Mouse (Mus musculus) left cerebral cortex, postnatal 25 days (tissue): Measurements from ENCODE around the gene Cenpq. TPM values are rescaled to one million over a fixed set of nuclear protein-coding genes. Genes with fewer than 3 reads are reported as not detected.

Experiments used
- DNase-seq, 2 experiments: peaks; one replicate each; pipeline ENCODE4 v3.0.0; 2022; ENCODE audit warnings: low spot score in 2 of 2, mixed read lengths in 1 of 2
- intact Hi-C: fragments of 180-260 bp; cut with DNase I; formaldehyde crosslinking; loops from one replicate; pipeline ENCODE4 v1.15.1; 2025
- total RNA-seq, 2 experiments: library from RNA; stranded (reverse); gene quantifications; 2 replicates each; pipeline ENCODE4 v1.2.3; 2021

Gene Cenpq
- 1 to 10 TPM; 5.2 to 5.6 TPM for total RNA-seq

DNA sequence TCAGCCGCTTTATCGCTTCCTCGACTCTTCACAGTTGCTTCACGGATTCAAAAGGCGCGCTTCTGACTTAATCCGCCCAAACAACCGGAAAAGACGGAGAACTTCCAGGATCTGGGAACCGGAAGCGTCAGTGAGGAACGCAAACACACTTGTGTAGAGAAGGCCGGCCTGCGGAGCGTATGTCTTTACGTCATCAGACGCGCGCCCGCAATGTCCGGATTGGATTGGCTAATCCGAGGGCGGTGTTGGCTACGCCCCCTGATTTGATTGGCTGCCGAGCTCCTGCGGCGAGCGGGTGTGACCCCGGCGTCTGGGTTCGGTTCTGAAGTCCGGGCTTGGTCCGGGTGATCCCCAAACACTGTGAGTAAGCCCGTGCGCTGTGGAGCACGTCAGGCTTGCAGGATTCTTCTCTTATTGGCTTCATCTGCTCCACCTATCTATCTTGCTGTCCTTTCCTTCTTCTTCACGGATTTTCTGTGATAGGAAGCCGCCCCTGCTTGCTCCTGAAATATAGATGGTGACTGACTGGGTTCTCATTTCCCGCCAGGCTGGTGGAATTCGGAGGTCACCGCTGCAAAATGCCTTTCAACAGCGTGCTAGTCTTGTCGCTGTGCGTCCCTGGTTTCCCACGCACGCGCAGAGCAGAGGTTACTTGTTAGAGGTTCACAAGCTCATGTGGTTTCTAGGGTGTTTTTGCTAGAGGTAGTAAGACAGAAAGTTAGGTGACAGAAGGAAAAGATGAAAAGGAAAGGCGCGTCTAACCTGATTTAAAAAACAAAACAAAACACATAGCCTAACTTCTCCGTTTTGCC is at the start of gene Cenpq, which contains the start of gene Mut:
Gene Cenpq (minus strand): TSS at position 628 of the 812 bp plus-strand sequence.
Gene Mut (plus strand): TSS at position 266 of the 812 bp plus-strand sequence.
- peak; percentile 100 for DNase-seq
- intact Hi-C loops: no loop called here

DNA sequence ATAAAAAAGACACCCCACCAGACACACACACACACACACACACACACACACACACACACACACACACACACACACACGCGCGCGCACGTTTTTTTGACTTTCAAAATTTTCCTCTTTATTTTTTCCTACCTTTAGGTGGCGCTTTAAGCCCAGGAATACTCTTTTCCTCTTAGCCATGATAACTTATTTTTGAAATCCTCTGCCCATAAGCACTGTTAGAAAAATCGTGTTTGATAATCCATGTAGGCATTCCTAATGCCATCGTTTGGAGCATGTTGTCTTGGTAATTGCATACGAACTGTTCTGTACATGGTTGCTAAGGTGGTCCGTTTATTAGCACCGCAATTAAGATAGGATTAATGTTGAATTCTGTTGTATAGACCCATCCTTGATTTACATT is 43.1 kb upstream of the Cenpq start:
- intact Hi-C loops: loop anchor here (10.0 kb wide), 2 partner anchors 1327 to 1627 kb away; no protein-coding TSS in a partner anchor
- peak; percentile 10 to 22 for DNase-seq

DNA sequence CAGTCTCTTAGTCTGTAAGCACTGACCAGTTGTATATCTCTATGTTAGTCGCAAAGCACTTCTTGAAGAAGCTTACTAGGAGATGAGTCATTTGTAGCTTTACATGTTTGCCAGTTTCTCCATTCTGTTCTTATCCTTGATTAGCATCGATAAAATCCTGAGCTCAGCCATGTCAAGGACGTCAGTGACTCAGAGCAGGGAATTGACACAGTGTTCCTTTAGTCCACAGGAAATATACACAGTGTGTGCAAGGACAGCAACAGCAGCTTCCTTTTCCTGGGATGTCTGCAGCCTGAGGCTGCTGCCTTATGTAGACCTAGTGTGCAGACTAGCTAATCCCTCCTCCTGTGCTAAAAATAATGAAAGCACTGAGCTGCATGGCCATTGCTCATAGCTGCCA is 13.7 kb upstream of the Cenpq start:
- intact Hi-C loops: no loop called here

DNA sequence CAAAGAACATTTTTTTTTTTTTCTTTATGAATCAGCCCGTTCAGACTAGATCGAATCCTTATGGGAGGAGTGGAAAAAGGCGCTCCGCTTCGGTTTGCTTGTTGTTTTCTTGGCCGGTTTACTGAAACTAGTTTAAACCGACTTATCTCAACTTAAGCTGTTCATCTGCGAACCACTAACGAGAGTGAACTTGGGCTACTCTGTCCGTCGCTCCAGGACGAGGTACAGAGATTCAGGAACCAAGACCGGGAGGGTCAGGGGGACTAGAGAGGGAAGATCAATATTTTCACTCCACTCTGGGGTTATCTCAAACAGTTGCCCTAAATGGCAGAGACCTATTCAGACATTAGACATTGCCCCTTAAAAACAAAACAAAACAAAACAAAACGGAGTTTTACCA is 862 bp downstream of the Cenpq start:
- intact Hi-C loops: no loop called here
- DNase-seq: no peak

More for the DNA sequence above, 13.7 kb upstream of the Cenpq start:
- no peak for DNase-seq

DNA sequence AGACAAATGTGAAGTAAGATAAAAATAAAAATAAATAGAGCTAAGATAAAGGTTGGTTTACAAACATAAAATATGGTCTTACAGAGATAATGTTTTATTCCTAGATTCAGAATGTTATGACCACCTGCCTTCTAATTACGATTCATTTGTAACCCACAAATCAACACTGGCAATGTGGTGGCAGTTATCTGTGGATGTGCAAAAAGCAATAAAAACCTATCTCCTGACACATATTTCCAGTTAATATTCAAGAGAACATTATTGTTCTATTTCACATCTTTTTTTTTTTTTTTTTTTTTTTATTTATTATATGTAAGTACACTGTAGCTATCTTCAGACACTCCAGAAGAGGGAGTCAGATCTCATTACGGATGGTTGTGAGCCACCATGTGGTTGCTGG is 19.3 kb downstream of the Cenpq start:
- intact Hi-C loops: no loop called here
- no peak for DNase-seq

DNA sequence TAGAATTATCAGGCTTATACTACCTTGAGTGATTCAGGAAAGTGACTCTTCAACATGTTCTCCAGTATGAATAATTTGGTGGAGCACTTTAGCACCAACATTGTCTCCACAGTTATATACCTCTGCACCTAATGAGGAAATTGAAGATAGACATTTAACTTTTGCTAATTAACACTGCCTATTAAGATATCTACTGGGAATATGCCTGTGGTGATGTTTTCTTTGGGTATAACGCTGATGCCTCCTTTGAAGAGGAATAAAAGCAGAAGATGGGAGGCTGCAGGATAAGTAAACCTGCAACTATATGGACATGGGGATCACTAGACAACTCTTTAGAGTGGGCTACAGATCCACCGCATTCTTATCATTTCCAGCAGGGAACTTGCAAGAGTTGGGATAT is 20.6 kb downstream of the Cenpq start, which contains the start of gene Glyatl3:
Gene Glyatl3 (minus strand): TSS at position 101 of the 400 bp plus-strand sequence.
- no peak for DNase-seq
- intact Hi-C loops: no loop called here

DNA sequence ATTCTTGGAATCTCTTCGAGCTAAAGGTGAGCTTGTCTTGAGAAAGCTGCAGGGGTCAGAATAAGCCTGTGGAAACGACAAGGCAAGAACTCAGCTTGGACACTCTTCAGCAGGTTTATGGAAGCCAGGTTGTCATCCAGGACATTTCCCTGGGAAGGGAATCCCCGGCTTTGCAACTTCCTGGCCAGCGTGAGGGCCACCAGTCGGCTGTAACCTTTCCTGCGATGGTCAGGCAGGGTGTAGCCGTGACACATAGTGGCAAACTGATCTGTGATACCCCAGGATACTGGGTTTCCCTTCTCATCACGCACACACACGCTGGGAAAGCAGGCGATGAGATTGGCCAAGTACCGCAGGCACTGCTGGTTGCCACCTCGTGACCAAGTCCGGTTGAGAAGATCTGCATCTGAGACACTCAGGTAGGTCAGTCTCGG is 30.1 kb downstream of the Cenpq start:
- intact Hi-C loops: no loop called here
- no peak for DNase-seq

DNA sequence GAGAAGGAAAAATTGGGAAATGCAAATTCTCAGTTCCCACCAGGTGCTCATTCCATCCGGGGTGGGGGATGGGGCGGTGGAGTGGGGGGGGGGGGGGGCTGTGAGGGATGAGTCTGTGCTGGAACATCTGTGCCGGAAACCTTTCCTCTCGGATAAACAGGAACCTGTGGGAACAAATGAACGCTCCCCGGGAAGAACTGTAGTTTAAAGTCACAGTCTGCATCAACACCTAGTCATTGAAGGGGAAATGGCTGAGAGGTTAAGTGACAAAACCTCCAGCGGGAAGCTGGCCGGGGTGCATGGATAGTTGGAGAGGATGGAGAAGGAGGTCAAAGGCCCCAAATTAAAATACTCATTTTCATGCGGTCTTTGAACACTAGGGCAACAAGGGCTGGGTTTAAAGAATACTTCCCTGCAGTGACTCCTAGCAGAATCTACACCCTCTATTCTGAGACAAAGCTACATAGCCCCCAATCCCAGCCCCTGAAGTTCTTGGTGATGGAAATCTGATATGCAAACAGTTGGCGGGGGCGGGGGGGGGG is 30.7 kb downstream of the Cenpq start:
- intact Hi-C loops: no loop called here
- no peak for DNase-seq

DNA sequence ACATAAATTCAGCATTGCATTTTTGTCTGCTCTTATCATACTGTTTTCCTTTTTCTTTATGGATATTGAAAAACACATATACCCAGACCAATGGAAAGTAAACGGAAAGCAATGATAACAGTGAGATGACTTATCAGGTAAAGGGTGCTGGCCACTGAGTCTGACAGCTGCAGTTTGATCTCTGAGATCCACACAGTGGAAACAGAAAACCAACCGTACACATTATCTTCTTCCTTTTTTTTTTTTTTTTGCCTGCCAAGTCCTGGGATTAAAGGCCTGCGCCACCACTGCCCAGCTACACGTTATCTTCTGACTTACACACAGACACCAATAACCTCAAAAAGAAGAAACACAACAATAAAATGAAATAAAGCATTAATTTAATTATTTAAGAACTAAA is 31.5 kb downstream of the Cenpq start:
- no peak for DNase-seq
- intact Hi-C loops: no loop called here

DNA sequence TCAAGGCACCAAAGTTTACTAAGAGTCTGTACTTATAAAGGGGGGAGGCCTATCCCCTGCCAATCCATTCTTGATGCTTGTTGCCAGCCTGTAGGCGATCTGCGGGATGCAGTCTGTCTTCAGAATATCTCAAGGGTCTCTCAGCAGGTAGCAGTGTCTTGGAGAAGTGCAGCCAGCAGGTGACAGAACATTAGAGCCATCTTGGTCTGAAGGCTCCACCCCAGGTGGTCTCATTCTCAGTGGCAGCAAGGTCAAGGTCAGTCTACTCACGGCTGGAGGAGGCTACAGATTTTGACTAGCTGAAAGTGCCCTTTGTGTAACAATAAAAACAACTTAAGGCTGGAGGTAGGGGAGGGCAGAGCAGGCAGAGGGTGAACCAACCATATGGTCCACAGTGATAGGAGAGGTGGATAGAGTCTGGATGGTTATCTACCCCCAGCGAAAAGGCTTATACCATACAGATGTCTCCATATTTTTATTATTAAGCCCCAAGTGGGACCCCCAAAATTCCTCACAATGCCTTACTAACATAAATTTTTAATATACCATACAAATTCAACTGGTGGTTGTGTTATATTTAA is 35.0 kb downstream of the Cenpq start:
- intact Hi-C loops: loop anchor here (5.0 kb wide), 1 partner anchor 743 kb away; no protein-coding TSS in a partner anchor
- no peak for DNase-seq

DNA sequence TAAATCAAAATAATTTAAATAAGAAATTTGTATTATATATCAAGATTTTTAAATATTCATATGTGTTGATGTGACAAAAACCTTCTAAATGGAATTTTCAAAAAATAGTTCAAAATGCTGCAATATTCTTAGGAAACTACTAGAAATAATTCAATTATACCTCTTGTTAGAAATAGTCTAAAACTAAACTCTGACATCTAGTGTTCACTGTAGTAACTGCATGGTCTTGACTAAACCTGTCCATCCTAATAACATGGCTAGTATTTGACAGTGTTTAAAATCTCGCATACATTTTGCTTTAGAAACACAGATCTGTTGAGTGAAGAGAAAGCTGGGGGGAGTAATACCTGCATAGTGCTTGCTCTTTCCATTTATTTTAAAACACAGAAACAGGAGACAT is 38.0 kb downstream of the Cenpq start:
- peak in 1 of 2 experiments; percentile 12 for DNase-seq
- intact Hi-C loops: loop anchor here (5.0 kb wide), 1 partner anchor 740 kb away; no protein-coding TSS in a partner anchor

DNA sequence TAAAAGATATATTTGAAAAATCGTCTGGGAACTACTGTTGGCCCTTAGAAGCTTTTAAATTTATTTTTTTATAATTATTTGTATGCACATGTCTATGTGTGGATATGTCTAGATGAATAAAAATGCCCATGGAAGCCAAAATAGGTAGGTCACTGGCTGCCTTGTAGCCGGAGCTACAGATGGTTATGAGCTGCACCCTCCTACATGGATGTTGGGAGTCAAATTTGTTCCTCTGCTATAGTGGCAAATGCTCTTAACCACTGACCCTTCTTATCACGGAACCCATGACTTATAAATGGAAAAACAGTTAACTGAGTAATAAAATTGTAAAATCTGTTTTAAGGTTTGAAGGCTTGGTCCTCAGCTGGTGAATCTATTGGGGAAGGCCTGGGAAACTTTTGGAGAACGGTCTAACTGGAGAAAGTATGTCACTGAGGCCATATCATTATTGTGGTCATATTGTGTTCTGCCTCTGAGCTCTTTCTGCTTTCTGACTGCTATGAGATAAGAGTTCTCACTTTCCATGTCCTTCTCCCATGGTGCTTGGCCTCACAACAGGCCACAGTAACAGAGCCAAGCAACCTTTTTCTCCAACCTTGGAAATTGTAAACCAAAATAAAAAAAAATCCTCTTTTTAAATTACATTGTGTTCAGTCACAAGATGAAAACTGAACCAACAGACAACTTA is 46.9 kb downstream of the Cenpq start:
- DNase-seq: no peak
- intact Hi-C loops: no loop called here

DNA sequence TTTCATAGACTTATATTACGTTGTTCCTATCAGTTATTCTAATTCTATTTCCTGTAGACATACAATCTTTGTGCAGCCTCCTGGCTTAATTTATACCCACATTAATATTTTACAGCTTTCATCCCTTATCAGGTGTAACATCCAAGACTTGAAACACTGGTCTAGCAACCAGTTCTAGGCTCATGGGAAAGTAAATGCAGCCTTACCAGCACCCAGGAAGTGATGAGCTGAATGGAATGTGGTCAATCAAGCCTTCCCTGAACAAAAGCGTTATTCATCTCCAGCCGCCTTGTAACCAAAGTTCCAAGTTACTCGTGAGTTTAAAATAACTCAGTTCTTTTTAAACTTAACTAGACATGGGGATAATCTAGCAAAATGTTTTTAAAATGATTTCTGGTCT is 49.7 kb downstream of the Cenpq start:
- intact Hi-C loops: no loop called here
- no peak for DNase-seq

DNA sequence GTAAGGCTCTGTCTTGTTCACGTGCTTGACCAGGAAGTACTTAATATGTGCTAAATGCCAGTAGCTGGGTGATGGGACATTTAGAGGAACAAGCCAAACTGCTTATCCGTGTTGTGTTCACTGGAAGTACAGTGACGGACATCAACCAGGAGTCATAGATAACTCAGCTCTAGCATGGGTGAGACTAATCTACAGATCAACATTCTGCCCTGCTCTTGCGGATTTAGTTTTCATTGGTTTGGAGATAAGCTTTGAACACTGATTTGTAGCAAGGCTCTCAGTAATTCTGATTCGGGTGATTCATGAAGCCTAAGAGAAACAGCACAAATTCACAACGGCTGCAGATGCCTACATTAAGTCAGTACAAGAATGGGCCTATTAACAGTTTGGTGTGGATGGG is 52.7 kb downstream of the Cenpq start:
- no peak for DNase-seq
- intact Hi-C loops: no loop called here

DNA sequence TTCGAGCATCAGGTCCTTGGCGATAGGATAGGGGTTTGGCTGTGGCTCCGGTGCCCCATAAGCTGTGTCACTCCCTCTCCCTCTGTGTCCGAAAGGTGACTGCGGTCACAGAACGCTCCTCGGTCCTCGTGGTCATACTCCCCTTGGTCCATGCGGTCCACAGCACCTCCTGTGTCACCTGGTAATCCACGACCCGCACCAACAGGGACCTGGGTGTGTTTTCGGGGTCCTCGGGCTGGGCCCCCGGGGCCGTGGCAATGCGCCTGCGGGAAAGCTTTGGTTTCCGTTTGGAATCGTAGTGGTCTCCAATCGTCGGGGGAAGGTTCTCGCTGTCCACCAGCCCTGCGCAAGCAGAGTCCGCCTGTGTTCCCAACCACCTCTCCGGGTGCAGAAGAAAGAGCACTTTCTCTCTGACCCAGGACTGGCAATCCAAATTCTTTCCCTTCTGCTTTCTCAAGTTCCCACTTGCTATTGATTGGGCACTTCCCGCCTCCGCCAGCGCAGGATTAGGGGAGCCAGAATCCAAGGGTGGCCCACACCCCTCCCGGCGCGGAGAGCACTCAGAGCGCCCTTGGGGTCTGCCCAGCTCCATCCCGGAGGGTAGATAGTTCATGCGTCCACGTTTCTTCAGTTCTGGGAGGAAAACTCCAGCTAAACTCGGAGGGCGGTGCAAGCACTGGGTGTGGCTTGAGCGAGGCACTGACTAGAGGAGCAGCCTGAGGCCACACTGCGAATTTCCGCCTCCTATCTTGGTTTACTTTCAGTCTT is 54.7 kb downstream of the Cenpq start, which contains the start of gene 9130008F23Rik:
Gene 9130008F23Rik (minus strand): TSS at position 636 of the 768 bp plus-strand sequence.
- intact Hi-C loops: no loop called here
- no peak for DNase-seq

DNA sequence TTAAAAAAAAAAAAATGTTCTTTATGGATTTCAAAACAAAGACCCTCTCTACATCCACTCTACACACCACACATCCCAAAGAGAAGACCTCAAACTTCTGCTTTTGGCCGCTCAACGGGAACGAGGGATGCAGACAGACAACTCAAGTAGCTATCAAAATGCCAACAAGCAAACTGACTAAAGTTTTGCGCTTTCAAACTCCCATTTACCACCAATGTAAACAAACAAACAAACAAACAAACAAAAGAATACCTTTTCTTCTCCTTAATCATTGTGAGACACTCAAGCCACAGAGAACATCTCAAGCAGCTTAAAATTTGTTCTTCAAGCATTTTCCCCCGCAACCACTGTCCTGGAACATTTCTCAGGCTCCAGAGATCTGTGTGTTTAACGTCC is 55.3 kb downstream of the Cenpq start:
- no peak for DNase-seq
- intact Hi-C loops: no loop called here

DNA sequence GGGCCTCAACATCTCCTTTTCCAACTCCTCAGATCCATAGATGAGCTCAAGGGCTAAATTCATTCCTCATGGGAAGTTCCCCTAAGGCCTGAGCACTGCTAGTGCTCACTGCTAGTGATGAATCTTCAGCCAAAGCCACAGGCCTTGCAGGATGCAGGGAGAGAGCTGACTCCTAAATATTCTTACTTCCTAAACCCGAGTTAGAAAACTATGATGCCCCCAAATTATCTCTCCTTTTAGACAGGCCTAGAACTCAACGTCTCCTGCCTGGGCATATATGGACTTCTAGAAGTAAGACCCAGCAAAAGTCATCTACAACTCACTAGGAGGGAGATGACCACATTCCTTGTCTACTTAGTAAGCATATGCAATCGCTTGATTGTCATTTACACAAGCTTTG is 57.1 kb downstream of the Cenpq start:
- no peak for DNase-seq
- intact Hi-C loops: no loop called here

DNA sequence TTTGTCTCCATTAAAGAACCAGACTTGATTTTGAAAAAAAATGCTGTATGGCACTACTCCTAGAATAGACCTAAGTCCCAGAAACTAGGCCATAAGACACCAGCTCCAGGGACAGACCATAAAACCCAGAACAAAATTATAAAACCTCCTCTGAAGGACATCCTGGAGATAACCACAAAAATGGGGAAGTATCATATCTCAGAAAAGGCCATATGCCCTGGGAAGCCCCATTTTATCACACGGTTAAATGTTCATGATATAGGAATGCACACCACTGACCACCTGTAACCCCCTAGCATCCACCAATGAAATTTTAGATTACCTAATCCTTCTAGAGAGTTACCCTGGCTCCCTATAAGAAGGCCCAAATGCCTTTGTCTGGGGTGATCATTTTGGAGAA is 59.3 kb downstream of the Cenpq start:
- intact Hi-C loops: no loop called here
- DNase-seq: no peak

DNA sequence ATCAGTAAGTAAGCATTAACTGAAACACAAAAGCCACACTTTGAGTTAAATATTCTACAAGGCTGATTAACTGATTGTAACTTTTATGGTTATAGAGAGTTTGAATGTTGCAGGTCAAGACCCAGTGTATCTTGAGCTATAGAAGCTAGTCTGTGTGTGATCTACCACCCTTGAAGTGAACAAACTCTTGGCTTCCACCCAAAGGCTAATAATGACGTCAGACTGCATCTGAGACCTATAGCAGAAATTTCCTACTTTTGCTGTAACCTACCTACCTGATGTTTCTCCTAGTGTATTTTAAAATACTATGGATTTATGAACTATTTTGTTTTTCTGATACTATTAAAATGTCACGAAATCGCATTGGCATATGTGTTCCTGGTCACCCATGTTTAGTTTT is 60.1 kb downstream of the Cenpq start:
- intact Hi-C loops: no loop called here
- no peak for DNase-seq
